19 mouse cellular contexts compared by ENCODE assay signal in genomic region chr11:61207487-61208246, GRCm38 (mm10). TPM values are rescaled to one million over a fixed set of nuclear protein-coding genes. Genes with fewer than 3 reads are reported as not detected.
DNase-seq lines count a peak whose midpoint lies in the region; ATAC-seq and TF ChIP-seq lines count a peak whose summit lies in the region.
"Had no signal": no experiment of that assay in that cellular context is flagged by ENCODE, and none has a peak within 500 bp of the region (broad histone marks: within the 10 kb centered on the region; RNA-seq: fewer than 3 reads in every experiment).

Aldh3a1 (plus strand) TSS chr11:61207537.

- no peak within 1 kb of the TSS for H3K4me2 ChIP-seq in stomach, postnatal 0 days (replicated peaks; ENCODE audit: low read depth)
- H3K4me2 ChIP-seq: hindbrain, embryonic 12.5 days; liver, embryonic 12.5 days; midbrain, embryonic 11.5 days; neural tube, embryonic 15.5 days had no signal

- no peaks in the 10 kb centered on the region for H3K79me2 ChIP-seq in heart, adult 2 months (replicated peaks; ENCODE audit: control insufficient read depth, insufficient read depth, low read length)

- no peak for TF ChIP-seq CTCF in heart, adult 2 months (IDR thresholded peaks at IDR 0.05)
- no peak for TF ChIP-seq CTCF in stomach, postnatal 0 days (IDR thresholded peaks at IDR 0.05; ENCODE audit: low read depth)

- no peak for TF ChIP-seq EP300 in heart, adult 2 months (IDR thresholded peaks at IDR 0.05; ENCODE audit: insufficient read depth, low read depth, low read length)
- TF ChIP-seq EP300 in stomach, postnatal 0 days (optimal IDR thresholded peaks at IDR 0.05) = no peak

- peak within 1 kb of the TSS; percentile 23 for H3K27ac ChIP-seq in heart, adult 2 months
- no peak within 1 kb of the TSS for H3K27ac ChIP-seq in heart, embryonic 10.5 days
- H3K27ac ChIP-seq in limb, embryonic 10.5 days = peak within 1 kb of the TSS; percentile 59
- H3K27ac ChIP-seq in stomach, postnatal 0 days (replicated peaks) = no peak within 1 kb of the TSS
- H3K27ac ChIP-seq: hindbrain, embryonic 12.5 days; kidney, postnatal 0 days; liver, embryonic 12.5 days; neural tube, embryonic 15.5 days had no signal

- WGBS in heart, adult 2 months = 34% methylated on average over 10 of the region's 10 CpGs
- WGBS in heart, embryonic 10.5 days = 69% methylated on average over 10 of the region's 10 CpGs
- WGBS in limb, embryonic 10.5 days = 81% methylated on average over 10 of the region's 10 CpGs
- WGBS in stomach, postnatal 0 days = 46% methylated on average over 10 of the region's 10 CpGs

- no peak for DNase-seq in heart, adult 2 months
- DNase-seq in heart, embryonic 10.5 days (ENCODE audit: low spot score) = no peak
- DNase-seq in urinary bladder, adult 2 months (ENCODE audit: low spot score) = no peak
- DNase-seq in urinary bladder, postnatal 4 days (ENCODE audit: low spot score in 2 of 2) = no peak
- DNase-seq in limb, embryonic 10.5 days (ENCODE audit: low spot score) = no peak
- DNase-seq in stomach, postnatal 0 days (ENCODE audit: low spot score) = peak; percentile 48
- no peak for DNase-seq in cerebellum, adult 11 months
- DNase-seq: adrenal gland, adult 8-10 months; cerebellum, adult 9-10 months; embryo, embryonic 11 days; thymus, postnatal 25 days had no signal

- TF ChIP-seq POLR2A in heart, adult 2 months (IDR thresholded peaks at IDR 0.05; ENCODE audit: insufficient read depth, low read depth, low read length) = no peak

- no peaks in the 10 kb centered on the region for H3K9me3 ChIP-seq in heart, embryonic 10.5 days
- no peaks in the 10 kb centered on the region for H3K9me3 ChIP-seq in limb, embryonic 10.5 days (replicated peaks)
- no peaks in the 10 kb centered on the region for H3K9me3 ChIP-seq in stomach, postnatal 0 days (ENCODE audit: control insufficient read depth, low read length)
- H3K9me3 ChIP-seq: hindbrain, embryonic 12.5 days; liver, embryonic 12.5 days; neural tube, embryonic 15.5 days had no signal

- peak; percentile 79 for ATAC-seq in stomach, postnatal 0 days (ENCODE audit: low FRiP score, low TSS enrichment)
- ATAC-seq in cerebellum, adult (ENCODE audit: insufficient number of reproducible peaks, low FRiP score, low TSS enrichment) = no peak
- ATAC-seq: liver, embryonic 12.5 days had no signal

- H3K4me1 ChIP-seq in heart, adult 2 months (ENCODE audit: control insufficient read depth, insufficient read depth, low read length) = peaks cover 9% of the 10 kb centered on the region
- H3K4me1 ChIP-seq in heart, embryonic 10.5 days = no peaks in the 10 kb centered on the region
- peaks cover 15% of the 10 kb centered on the region for H3K4me1 ChIP-seq in limb, embryonic 10.5 days
- H3K4me1 ChIP-seq in stomach, postnatal 0 days (replicated peaks; ENCODE audit: control insufficient read depth, insufficient read depth) = no peaks in the 10 kb centered on the region
- H3K4me1 ChIP-seq: hindbrain, embryonic 12.5 days; liver, embryonic 12.5 days had no signal

- H3K27me3 ChIP-seq in heart, adult 2 months (ENCODE audit: control insufficient read depth, insufficient read depth, low read length) = no peaks in the 10 kb centered on the region
- H3K27me3 ChIP-seq in heart, embryonic 10.5 days (ENCODE audit: insufficient read depth, poor library complexity, severe bottlenecking) = peaks cover 43% of the 10 kb centered on the region
- peaks cover 41% of the 10 kb centered on the region for H3K27me3 ChIP-seq in limb, embryonic 10.5 days (ENCODE audit: low read depth, poor library complexity, severe bottlenecking)
- no peaks in the 10 kb centered on the region for H3K27me3 ChIP-seq in stomach, postnatal 0 days (ENCODE audit: control insufficient read depth, insufficient read depth, low read length)

- H3K36me3 ChIP-seq in heart, adult 2 months (ENCODE audit: control insufficient read depth, insufficient read depth, low read length) = no peaks in the 10 kb centered on the region
- H3K36me3 ChIP-seq in heart, embryonic 10.5 days = no peaks in the 10 kb centered on the region
- no peaks in the 10 kb centered on the region for H3K36me3 ChIP-seq in limb, embryonic 10.5 days
- H3K36me3 ChIP-seq in stomach, postnatal 0 days (ENCODE audit: control insufficient read depth, insufficient read depth, low read length) = no peaks in the 10 kb centered on the region
- H3K36me3 ChIP-seq: hindbrain, embryonic 12.5 days; liver, embryonic 12.5 days; neural tube, embryonic 15.5 days had no signal

- no peak within 1 kb of the TSS for H3K9ac ChIP-seq in heart, adult 2 months (ENCODE audit: low read depth, low read length)
- no peak within 1 kb of the TSS for H3K9ac ChIP-seq in stomach, postnatal 0 days (ENCODE audit: low read length)
- H3K9ac ChIP-seq: hindbrain, embryonic 12.5 days; liver, embryonic 12.5 days; neural tube, embryonic 15.5 days had no signal

- no peak within 1 kb of the TSS for H3K4me3 ChIP-seq in heart, adult 2 months
- H3K4me3 ChIP-seq in heart, embryonic 10.5 days = no peak within 1 kb of the TSS
- no peak within 1 kb of the TSS for H3K4me3 ChIP-seq in limb, embryonic 10.5 days
- no peak within 1 kb of the TSS for H3K4me3 ChIP-seq in stomach, postnatal 0 days (ENCODE audit: low read depth, low read length)
- H3K4me3 ChIP-seq: hindbrain, embryonic 12.5 days; liver, embryonic 12.5 days; neural tube, embryonic 15.5 days had no signal

- intact Hi-C loops in heart, adult 2 months (cut with DNase I) = no loop called here

RNA-seq across cellular contexts. Expression of gene Aldh3a1, which starts in this region (rescaled TPM):
- 1 to 10 TPM; 1.0 to 1.6 TPM for total RNA-seq in heart, adult 2 months (2021)
- 1.1 and 3.3 TPM in 2 replicates for polyA plus RNA-seq in heart, adult 2 months (2012; rRNA removed)
- polyA plus RNA-seq in heart, embryonic 10.5 days (2016; fragmentation: Nextera tagmentation; extraction: Ambion mirVana) = not detected in 2 replicates
- 145 and 173 TPM in 2 replicates for polyA plus RNA-seq in urinary bladder, adult 2 months (2012; rRNA removed)
- not detected in 2 replicates for polyA plus RNA-seq in limb, embryonic 10.5 days (2016; fragmentation: Nextera tagmentation; extraction: Ambion mirVana)
- 3.4 and 3.9 TPM in 2 replicates for polyA plus RNA-seq in stomach, postnatal 0 days (2015; fragmentation: Nextera tagmentation; extraction: Ambion mirVana)
- polyA plus RNA-seq: hindbrain, embryonic 12.5 days; intestine, embryonic 14.5 days; kidney, postnatal 0 days; midbrain, embryonic 11.5 days; stomach, embryonic 14.5 days had no signal

Comparison
In these comparisons a context has a peak if more than half of its experiments do, and no peak if none do; other contexts are left out.
1. RNA of gene Aldh3a1 (polyA plus RNA-seq): 145 to 173 TPM in urinary bladder, adult 2 months; 3.4 to 3.9 TPM in stomach, postnatal 0 days, 1.1 to 3.3 TPM in heart, adult 2 months, not detected in heart, embryonic 10.5 days and not detected in limb, embryonic 10.5 days; every median in the first group is over 10 times any median in the second.
2. H3K27ac ChIP-seq: peak in heart, adult 2 months (single experiment) and limb, embryonic 10.5 days (single experiment); none in heart, embryonic 10.5 days (single experiment) and stomach, postnatal 0 days (single experiment).